In the genomic region with DNA sequence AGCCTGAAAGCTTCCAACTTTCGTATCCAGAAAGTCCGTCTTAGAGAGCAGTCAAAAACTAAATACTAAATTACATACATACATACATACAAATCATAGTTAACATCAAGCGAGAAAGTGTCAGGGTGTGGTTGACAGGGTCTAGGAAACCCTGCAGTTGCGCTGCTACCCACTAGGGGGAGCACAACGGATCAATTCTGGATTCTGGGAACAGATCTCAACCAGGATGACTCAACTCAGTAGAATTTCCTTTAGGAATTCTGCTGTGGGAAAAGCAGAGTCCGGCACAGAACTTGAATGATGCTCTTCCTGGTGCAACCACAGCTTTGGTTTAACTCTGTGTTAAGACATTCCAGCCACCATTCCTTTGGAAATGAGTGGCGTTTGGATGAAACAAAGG, we compare ENCODE assay signal across 9 mouse cellular contexts. TPM values are rescaled to one million over a fixed set of nuclear protein-coding genes. Genes with fewer than 3 reads are reported as not detected.
DNase-seq lines count a peak whose midpoint lies in the region; ATAC-seq lines count a peak whose summit lies in the region.
"Had no signal": no experiment of that assay in that cellular context is flagged by ENCODE, and none has a peak within 500 bp of the region (broad histone marks: within the 10 kb centered on the region; RNA-seq: fewer than 3 reads in every experiment).

No protein-coding gene starts in this region.

- no peaks in the 10 kb centered on the region for H3K9me3 ChIP-seq in hindbrain, embryonic 10.5 days
- H3K9me3 ChIP-seq in hindbrain, embryonic 13.5 days: no peaks in the 10 kb centered on the region
- H3K9me3 ChIP-seq: neural tube, embryonic 13.5 days had no signal

- no peak overlapping the region for H3K27ac ChIP-seq in hindbrain, embryonic 10.5 days
- H3K27ac ChIP-seq in hindbrain, embryonic 13.5 days: no peak overlapping the region
- H3K27ac ChIP-seq: neural tube, embryonic 13.5 days had no signal

- 46% methylated on average over 7 of the region's 7 CpGs for WGBS in hindbrain, embryonic 10.5 days
- 42% methylated on average over 7 of the region's 7 CpGs for WGBS in hindbrain, embryonic 13.5 days

- peaks cover 7% of the 10 kb centered on the region; the same call in 1 of the 2 replicates for H3K27me3 ChIP-seq in hindbrain, embryonic 10.5 days (ENCODE audit: insufficient read depth, poor library complexity, severe bottlenecking)
- H3K27me3 ChIP-seq in hindbrain, embryonic 13.5 days: peaks cover 15% of the 10 kb centered on the region; the same call in 1 of the 2 replicates

- peaks cover 6% of the 10 kb centered on the region; the same call in 1 of the 2 replicates for H3K4me1 ChIP-seq in hindbrain, embryonic 10.5 days (replicated peaks)
- H3K4me1 ChIP-seq in hindbrain, embryonic 13.5 days (replicated peaks): peaks cover 11% of the 10 kb centered on the region

- no peak overlapping the region for H3K9ac ChIP-seq in hindbrain, embryonic 13.5 days
- H3K9ac ChIP-seq: neural tube, embryonic 13.5 days had no signal

- H3K36me3 ChIP-seq in hindbrain, embryonic 10.5 days: no peaks in the 10 kb centered on the region
- no peaks in the 10 kb centered on the region for H3K36me3 ChIP-seq in hindbrain, embryonic 13.5 days
- H3K36me3 ChIP-seq: neural tube, embryonic 13.5 days had no signal

- peak; percentile 63 for DNase-seq in hindbrain, embryonic 10.5 days (ENCODE audit: low spot score)
- DNase-seq in adrenal gland, postnatal 36 days: peak; percentile 67 to 85
- peak; percentile 12 to 51 for DNase-seq in frontal cortex, postnatal 14 days (ENCODE audit: low spot score in 2 of 2)
- DNase-seq in induced T-regulatory cell, adult 2 months (ENCODE audit: low read depth): peak; percentile 70
- DNase-seq in left cerebral cortex, postnatal 14 days (ENCODE audit: low spot score in 2 of 2): peak; percentile 54 to 61
- peak; percentile 29 for DNase-seq in ovary, postnatal 10 days (ENCODE audit: low spot score)
- peak; percentile 32 to 48 for DNase-seq in urinary bladder, adult 18-20 months (ENCODE audit: low spot score in 2 of 2)

- H3K4me3 ChIP-seq in hindbrain, embryonic 10.5 days: no peak overlapping the region
- no peak overlapping the region for H3K4me3 ChIP-seq in hindbrain, embryonic 13.5 days
- H3K4me3 ChIP-seq: neural tube, embryonic 13.5 days had no signal

- intact Hi-C loops in left cerebral cortex, postnatal 14 days (cut with DNase I): no loop called here

- ATAC-seq in hindbrain, embryonic 13.5 days (ENCODE audit: low FRiP score): no peak

- no peak overlapping the region for H3K4me2 ChIP-seq in hindbrain, embryonic 13.5 days
- H3K4me2 ChIP-seq: neural tube, embryonic 13.5 days had no signal

RNA-seq across cellular contexts. Expression of gene S100a11, which starts 2.3 kb away (rescaled TPM):
- polyA plus RNA-seq in hindbrain, embryonic 10.5 days (2016; fragmentation: Nextera tagmentation; extraction: Ambion mirVana): 327 and 404 TPM in 2 replicates
- 225 and 247 TPM in 2 replicates for polyA plus RNA-seq in hindbrain, embryonic 13.5 days (2015; fragmentation: Nextera tagmentation; extraction: Ambion mirVana)
- total RNA-seq in adrenal gland, postnatal 36 days (2021): 100 to 1,000 TPM; 207 to 231 TPM
- total RNA-seq in left cerebral cortex, postnatal 14 days (2021): 10 to 100 TPM; 16.7 to 17.7 TPM

RNA-seq across cellular contexts. Expression of gene S100a10, which starts 32.3 kb away (rescaled TPM):
- polyA plus RNA-seq in hindbrain, embryonic 10.5 days (2016; fragmentation: Nextera tagmentation; extraction: Ambion mirVana): 160 and 200 TPM in 2 replicates
- polyA plus RNA-seq in hindbrain, embryonic 13.5 days (2015; fragmentation: Nextera tagmentation; extraction: Ambion mirVana): 191 and 200 TPM in 2 replicates
- total RNA-seq in adrenal gland, postnatal 36 days (2021): 100 to 1,000 TPM; 166 to 192 TPM
- 10 to 100 TPM; 35.8 to 37.2 TPM for total RNA-seq in left cerebral cortex, postnatal 14 days (2021)

RNA-seq across cellular contexts. Expression of gene Tchhl1, which starts 54.1 kb away (rescaled TPM):
- not detected in 2 replicates for polyA plus RNA-seq in hindbrain, embryonic 10.5 days (2016; fragmentation: Nextera tagmentation; extraction: Ambion mirVana)
- polyA plus RNA-seq in hindbrain, embryonic 13.5 days (2015; fragmentation: Nextera tagmentation; extraction: Ambion mirVana): not detected in 2 replicates
- under 1 TPM; 0.13 to 0.92 TPM for total RNA-seq in adrenal gland, postnatal 36 days (2021)
- total RNA-seq in left cerebral cortex, postnatal 14 days (2021): not detected
- polyA plus RNA-seq: neural tube, embryonic 13.5 days had no signal

Comparison
In these comparisons a context has a peak if more than half of its experiments do, and no peak if none do; other contexts are left out.
1. RNA of gene S100a11, which starts 2.3 kb away (total RNA-seq): 207 to 231 TPM in adrenal gland, postnatal 36 days; 16.7 to 17.7 TPM in left cerebral cortex, postnatal 14 days; every median in the first group is over 10 times any median in the second.
2. RNA of gene S100a10, which starts 32.3 kb away (total RNA-seq): 166 to 192 TPM in adrenal gland, postnatal 36 days; 35.8 to 37.2 TPM in left cerebral cortex, postnatal 14 days; every median in the first group is over 4 times any median in the second.
3. Peak in every context shown above with its lines, with median percentiles within 50 percentile points of each other: DNase-seq.